Comparison of ENCODE assay signal across 12 mouse cellular contexts in genomic region chr2:48494065-48494464, GRCm38 (mm10).
DNase-seq lines count a peak whose midpoint lies in the region; ATAC-seq lines count a peak whose summit lies in the region.
"Had no signal": no experiment of that assay in that cellular context is flagged by ENCODE, and none has a peak within 500 bp of the region (broad histone marks: within the 10 kb centered on the region; RNA-seq: fewer than 3 reads in every experiment).

No protein-coding gene starts in this region.

- H3K36me3 ChIP-seq in hindbrain, embryonic 10.5 days = no peaks in the 10 kb centered on the region
- H3K36me3 ChIP-seq in hindbrain, embryonic 11.5 days (ENCODE audit: control insufficient read depth, insufficient read depth, low read length) = no peaks in the 10 kb centered on the region
- H3K36me3 ChIP-seq: embryonic facial prominence, embryonic 12.5 days; hindbrain, embryonic 12.5 days had no signal

- H3K4me3 ChIP-seq in hindbrain, embryonic 10.5 days = no peak overlapping the region
- no peak overlapping the region for H3K4me3 ChIP-seq in hindbrain, embryonic 11.5 days (ENCODE audit: low read depth, low read length)
- H3K4me3 ChIP-seq: embryonic facial prominence, embryonic 12.5 days; hindbrain, embryonic 12.5 days had no signal

- no peaks in the 10 kb centered on the region for H3K4me1 ChIP-seq in hindbrain, embryonic 10.5 days (replicated peaks)
- H3K4me1 ChIP-seq in hindbrain, embryonic 11.5 days (replicated peaks; ENCODE audit: control insufficient read depth, insufficient read depth, low read length) = no peaks in the 10 kb centered on the region
- H3K4me1 ChIP-seq: embryonic facial prominence, embryonic 12.5 days; hindbrain, embryonic 12.5 days had no signal

- H3K4me2 ChIP-seq in hindbrain, embryonic 11.5 days (replicated peaks; ENCODE audit: low read depth, low read length) = no peak overlapping the region
- H3K4me2 ChIP-seq: embryonic facial prominence, embryonic 12.5 days; hindbrain, embryonic 12.5 days had no signal

- no peak overlapping the region for H3K9ac ChIP-seq in hindbrain, embryonic 11.5 days (ENCODE audit: low read depth, low read length)
- H3K9ac ChIP-seq: embryonic facial prominence, embryonic 12.5 days; hindbrain, embryonic 12.5 days had no signal

- peak; percentile 4 for DNase-seq in hindbrain, embryonic 10.5 days (ENCODE audit: low spot score)
- no peak for DNase-seq in hindbrain, embryonic 11.5 days (ENCODE audit: low spot score)
- peak; percentile 39 for DNase-seq in hindlimb bud, embryonic 11.5 days (ENCODE audit: extremely low spot score, low read depth, low spot score)
- peak; percentile 83 to 87 for DNase-seq in kidney, postnatal 4 days
- DNase-seq in lung, postnatal 4 days = peak; percentile 68 to 90
- no peak for DNase-seq in cerebellum, adult 11-12 months
- DNase-seq in gastrocnemius, postnatal 14 days = no peak
- DNase-seq: thymus, postnatal 14 days had no signal

- ATAC-seq in hindbrain, embryonic 11.5 days (ENCODE audit: low FRiP score) = no peak
- ATAC-seq in megakaryocyte progenitor cell, adult 5-6 weeks (replicated peaks; ENCODE audit: poor library complexity) = no peak
- ATAC-seq: forebrain, embryonic 14.5 days had no signal

- no peak overlapping the region for H3K27ac ChIP-seq in hindbrain, embryonic 10.5 days
- no peak overlapping the region for H3K27ac ChIP-seq in hindbrain, embryonic 11.5 days (ENCODE audit: low read depth, low read length)
- H3K27ac ChIP-seq: embryonic facial prominence, embryonic 12.5 days; hindbrain, embryonic 12.5 days had no signal

- no peaks in the 10 kb centered on the region for H3K27me3 ChIP-seq in hindbrain, embryonic 10.5 days (ENCODE audit: insufficient read depth, poor library complexity, severe bottlenecking)
- H3K27me3 ChIP-seq in hindbrain, embryonic 11.5 days (ENCODE audit: control insufficient read depth, insufficient read depth, low read length) = no peaks in the 10 kb centered on the region
- H3K27me3 ChIP-seq: embryonic facial prominence, embryonic 12.5 days; hindbrain, embryonic 12.5 days had no signal

- WGBS in hindbrain, embryonic 10.5 days = 67% methylated on average over 2 of the region's 2 CpGs
- 55% methylated on average over 2 of the region's 2 CpGs for WGBS in hindbrain, embryonic 11.5 days

- H3K9me3 ChIP-seq in hindbrain, embryonic 10.5 days = no peaks in the 10 kb centered on the region
- H3K9me3 ChIP-seq in hindbrain, embryonic 11.5 days (ENCODE audit: control insufficient read depth, low read length) = no peaks in the 10 kb centered on the region
- H3K9me3 ChIP-seq: hindbrain, embryonic 12.5 days had no signal

- intact Hi-C loops in gastrocnemius, postnatal 14 days (cut with DNase I; ENCODE audit: low total_unique reads) = no loop called here

Comparison
In these comparisons a context has a peak if more than half of its experiments do, and no peak if none do; other contexts are left out.
1. DNase-seq: peak in hindbrain, embryonic 10.5 days (single experiment), hindlimb bud, embryonic 11.5 days (single experiment), kidney, postnatal 4 days (2 of 2) and lung, postnatal 4 days (2 of 2); none in hindbrain, embryonic 11.5 days (single experiment), cerebellum, adult 11-12 months (single experiment) and gastrocnemius, postnatal 14 days (single experiment).